Mouse (Mus musculus) Patski (cell line): Measurements from ENCODE around the gene Sgpp2. TPM values are rescaled to one million over a fixed set of nuclear protein-coding genes. Genes with fewer than 3 reads are reported as not detected.
A peak's percentile ranks its signal among the peaks of the same experiment; 100 is the strongest.

Experiments
- ATAC-seq: fragments of 100-300 bp; one replicate; pipeline ENCODE4 v1.8.0; 2021
- CTCF ChIA-PET: fragments of 350-600 bp; sonication (Branson Sonifier 250); formaldehyde crosslinking; loops from one replicate; lab custom pipeline; 2022; ENCODE audit warnings: inconsistent platforms; lab: Charles Lee
- POLR2A ChIA-PET: fragments of 350-600 bp; sonication (Branson Sonifier 250); formaldehyde crosslinking; loops from one replicate; lab custom pipeline; 2022; ENCODE audit warnings: antibody characterized with exemption, inconsistent platforms; lab: Charles Lee
- DNase-seq: peaks from one replicate; pipeline ENCODE4 v3.0.0-alpha.2; 2011; ENCODE audit warnings: low read depth, low spot score
- H3K27me3 ChIP-seq: fragments of 371-371 bp; one replicate; pipeline ENCODE4 v1.5.1; 2021
- CTCF ChIP-seq: fragments of 100-300 bp; IDR thresholded peaks from one replicate; pipeline ENCODE4 v1.5.1; 2021
- in situ Hi-C: fragments of 300-500 bp; cut with MboI; formaldehyde crosslinking; loops from 3 replicates; pipeline ENCODE4 v1.11.1; 2018; ENCODE audit warnings: low pct_unique_long_range_greater_than_20kb, mixed read lengths
- polyA plus RNA-seq: library from polyadenylated mRNA; unstranded; gene quantifications from one replicate; pipeline ENCODE4 v1.2.3, GENCODE M21; 2021

Sgpp2 gene
- polyA plus RNA-seq, 1 experiment from 2014 or later: 0.09 TPM

GRCm38 (mm10) chr1:78313961-78314360 is 3.8 kb downstream of the Sgpp2 start:
- no peak for TF ChIP-seq CTCF
- in situ Hi-C loops: no loop called here
- ChIA-PET CTCF (no interaction called here), POLR2A (no interaction called here)
- ATAC-seq: no peak
- DNase-seq: no peak
- peaks cover 6% of the 10 kb centered on the region for H3K27me3 ChIP-seq

DNA sequence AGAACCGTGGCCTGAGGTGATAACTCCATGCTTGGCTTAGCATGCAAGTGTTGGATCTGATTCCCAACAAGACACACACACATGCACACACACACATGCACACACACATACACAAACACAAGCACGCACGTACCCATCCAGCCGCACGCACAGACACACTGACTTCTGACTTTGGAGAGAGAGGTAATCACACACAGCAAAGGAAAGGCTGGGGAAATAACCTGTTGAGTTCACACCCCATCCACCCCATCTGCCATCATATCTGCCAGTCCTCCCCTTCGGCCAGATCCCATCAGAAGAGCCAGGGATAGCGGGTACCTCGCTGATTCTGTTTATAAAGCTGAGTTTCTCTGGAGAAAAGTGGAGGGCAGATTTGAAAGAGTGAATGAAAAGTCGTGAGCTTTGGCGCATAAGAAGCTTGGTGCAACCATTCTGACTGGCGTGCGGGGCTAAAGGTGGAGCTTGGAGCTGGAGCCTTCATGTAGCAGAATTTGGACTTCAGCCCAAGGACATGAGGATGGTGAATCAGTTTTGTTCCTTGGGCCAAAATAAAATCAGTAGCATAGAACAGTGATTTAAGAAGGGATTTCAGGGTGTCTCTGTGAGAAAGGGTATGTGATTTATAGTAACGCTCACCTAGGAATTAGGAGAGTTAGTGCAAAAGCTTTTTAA is 8.1 kb downstream of the Sgpp2 start:
- CTCF ChIA-PET: interaction anchor here (1.4 kb wide), 2 partner anchors 11 to 13 kb away, joined by 4 read pairs; no protein-coding TSS in a partner anchor
- no peak for ATAC-seq
- TF ChIP-seq CTCF: no peak
- in situ Hi-C loops: no loop called here
- POLR2A ChIA-PET: no interaction called here
- H3K27me3 ChIP-seq: peaks cover 2% of the 10 kb centered on the region
- peak; percentile 48 for DNase-seq

- CTCF ChIA-PET: no interaction called here
- no peak for DNase-seq
- no peak for ATAC-seq
- H3K27me3 ChIP-seq: peaks cover 7% of the 10 kb centered on the region
- in situ Hi-C loops: no loop called here
- no peak for TF ChIP-seq CTCF
- POLR2A ChIA-PET: no interaction called here
These were observed 10.1 kb downstream of the Sgpp2 start for GRCm38 (mm10) chr1:78320291-78320690.

DNA sequence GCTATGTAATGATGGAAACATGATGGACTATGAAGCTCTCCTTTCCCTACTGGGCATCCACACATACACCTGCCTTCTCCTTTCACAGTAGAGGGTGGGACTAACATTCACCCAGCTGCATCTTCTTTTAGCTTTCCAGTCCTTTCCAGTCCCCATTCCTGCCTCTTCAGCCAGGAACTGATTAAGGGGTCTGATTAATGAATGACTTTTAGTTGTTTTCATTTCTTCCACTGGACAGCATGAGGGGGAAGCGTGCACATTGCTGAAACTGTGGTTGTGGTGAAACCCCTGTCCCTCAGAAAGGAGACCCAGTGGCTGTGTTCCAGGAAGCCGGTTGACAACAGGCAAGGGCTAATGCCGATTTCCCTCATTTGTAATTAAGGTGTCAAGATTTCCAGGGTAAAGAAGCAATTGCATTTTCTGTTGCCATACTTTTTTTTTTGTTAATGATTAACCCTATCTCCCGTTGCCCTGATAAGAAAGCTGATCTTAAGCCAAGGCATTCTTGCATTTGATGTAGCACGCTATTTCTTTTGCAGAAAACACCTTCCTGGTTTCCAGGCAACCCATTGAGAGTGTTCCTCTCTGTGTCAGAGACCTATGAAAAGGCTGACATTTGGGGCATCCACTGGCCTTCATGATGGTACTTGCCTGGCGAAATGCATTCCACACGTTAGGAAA is 12.1 kb downstream of the Sgpp2 start:
- POLR2A ChIA-PET: no interaction called here
- in situ Hi-C loops: no loop called here
- TF ChIP-seq CTCF: no peak
- H3K27me3 ChIP-seq: peaks cover 7% of the 10 kb centered on the region
- CTCF ChIA-PET: no interaction called here
- ATAC-seq (no peak), DNase-seq (no peak)

DNA sequence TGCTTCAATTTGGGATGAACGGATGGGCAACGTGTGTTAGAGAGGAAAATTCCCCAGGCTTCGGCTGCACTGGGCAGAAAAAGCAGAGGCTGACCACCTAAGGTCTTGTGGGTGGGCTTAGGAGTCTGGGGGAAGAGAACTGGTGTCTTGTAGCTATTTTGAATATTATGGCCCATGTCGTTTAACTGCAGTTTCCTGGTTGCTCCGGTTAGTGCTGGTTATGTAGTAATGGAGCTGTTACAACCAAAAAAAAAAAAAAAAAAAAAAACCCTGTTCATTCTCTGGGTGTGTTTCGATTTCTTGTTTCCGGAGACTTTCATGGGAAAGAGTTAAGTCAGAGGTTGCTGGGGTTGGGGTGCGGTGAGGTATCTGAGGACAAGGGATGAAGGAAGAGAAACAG is 12.7 kb downstream of the Sgpp2 start:
- in situ Hi-C loops: no loop called here
- ChIA-PET CTCF (interaction anchor here (0.8 to 0.9 kb wide), 2 partner anchors 9 to 23 kb away, joined by 3 read pairs; no protein-coding TSS in a partner anchor), POLR2A (no interaction called here)
- no peak for TF ChIP-seq CTCF
- ATAC-seq: no peak
- DNase-seq: no peak
- peaks cover 7% of the 10 kb centered on the region for H3K27me3 ChIP-seq

DNA sequence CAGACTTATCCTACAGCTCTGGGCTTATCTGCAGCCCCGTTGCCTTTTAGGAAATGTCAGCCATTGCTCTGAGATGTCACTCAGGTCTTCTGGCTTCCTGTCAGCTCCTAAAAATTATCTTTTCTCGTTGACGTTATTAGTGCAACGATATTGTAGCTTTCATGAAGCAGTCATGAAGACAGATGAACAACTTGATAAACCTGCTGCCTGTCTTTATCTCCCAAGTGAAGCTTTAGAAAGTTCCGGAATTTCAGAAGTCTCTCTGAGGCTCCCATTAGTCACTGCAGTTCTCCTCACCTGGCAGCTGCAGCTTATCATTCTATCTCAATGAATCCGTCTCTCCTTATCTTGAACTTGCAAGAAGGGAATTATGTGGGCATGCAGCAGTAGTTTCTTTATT is 13.9 kb downstream of the Sgpp2 start:
- DNase-seq: no peak
- TF ChIP-seq CTCF: no peak
- H3K27me3 ChIP-seq: peaks cover 15% of the 10 kb centered on the region
- in situ Hi-C loops: no loop called here
- no peak for ATAC-seq
- ChIA-PET CTCF (no interaction called here), POLR2A (interaction anchor here (0.6 kb wide), 1 partner anchor 15 kb away, joined by 3 read pairs; no protein-coding TSS in a partner anchor)

DNA sequence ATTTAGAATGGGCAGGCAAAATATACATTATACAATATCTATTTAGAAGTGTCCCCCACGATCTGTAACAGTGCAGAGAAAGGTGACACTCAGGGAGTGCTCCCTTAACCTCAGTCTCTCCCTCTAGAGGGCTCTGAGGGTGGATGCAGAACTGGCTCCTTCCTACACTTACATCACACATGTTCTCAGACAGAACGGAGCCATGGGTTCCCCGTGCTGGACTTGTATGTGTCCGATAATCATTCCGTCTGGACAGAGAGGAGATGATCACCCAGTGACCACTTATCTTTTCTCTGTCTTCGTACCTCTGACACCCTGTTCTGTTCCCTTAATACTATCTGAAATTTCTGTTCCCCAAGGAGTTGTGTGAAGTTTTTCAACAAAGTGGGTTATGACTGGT is 15.7 kb downstream of the Sgpp2 start:
- DNase-seq (no peak), ATAC-seq (no peak)
- in situ Hi-C loops: no loop called here
- ChIA-PET POLR2A (no interaction called here), CTCF (interaction anchor here (0.9 kb wide), 1 partner anchor 89 kb away, joined by 3 read pairs; no protein-coding TSS in a partner anchor)
- H3K27me3 ChIP-seq: peaks cover 15% of the 10 kb centered on the region
- TF ChIP-seq CTCF: peak; percentile 25

DNA sequence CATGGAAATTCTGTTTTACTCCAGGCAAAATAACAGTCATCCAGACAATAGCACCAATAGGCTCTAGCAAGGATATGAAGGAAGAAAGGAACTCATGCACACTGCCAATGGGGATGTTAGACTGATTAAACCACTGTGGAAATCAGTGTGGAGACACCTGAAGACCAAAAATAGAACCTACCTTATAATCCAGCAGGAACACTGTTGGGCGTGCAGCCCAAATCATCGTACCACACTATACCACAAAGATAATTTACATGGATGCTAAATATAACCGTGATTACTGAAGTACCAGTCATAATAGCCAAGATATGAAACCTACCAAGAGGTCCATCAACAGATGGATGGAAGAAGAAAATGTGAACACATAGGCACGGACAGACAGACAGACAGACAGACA is 18.5 kb downstream of the Sgpp2 start:
- in situ Hi-C loops: no loop called here
- TF ChIP-seq CTCF: no peak

DNA sequence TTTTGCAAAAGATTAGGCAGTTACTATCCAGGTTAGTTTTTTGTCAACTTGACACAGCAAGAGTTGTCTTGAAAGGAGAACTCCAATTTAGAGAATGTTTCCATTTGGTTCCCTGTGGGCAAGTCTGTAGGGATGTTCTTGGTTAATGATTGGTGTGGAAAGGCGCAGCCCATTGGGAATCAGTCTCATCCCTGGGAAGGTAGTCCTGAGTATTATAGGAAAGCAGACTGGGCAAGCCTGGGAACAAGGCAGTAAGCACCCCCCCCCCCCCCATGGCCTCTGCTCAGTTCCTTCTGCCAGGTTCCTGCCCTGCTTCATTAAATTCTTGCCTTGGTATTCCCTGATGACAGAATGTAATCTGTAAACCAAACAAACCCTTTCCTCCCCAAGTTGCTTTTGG is 19.7 kb downstream of the Sgpp2 start:
- no peak for DNase-seq
- ChIA-PET CTCF (interaction anchor here (1.1 to 1.4 kb wide), 2 partner anchors 9 to 42 kb away, joined by 3 read pairs; no protein-coding TSS in a partner anchor), POLR2A (no interaction called here)
- no peak for ATAC-seq
- in situ Hi-C loops: no loop called here
- no peak for TF ChIP-seq CTCF
- peaks cover 14% of the 10 kb centered on the region for H3K27me3 ChIP-seq

More for the DNA sequence above, 18.5 kb downstream of the Sgpp2 start:
- H3K27me3 ChIP-seq: peaks cover 12% of the 10 kb centered on the region
- ChIA-PET POLR2A (no interaction called here), CTCF (no interaction called here)
- DNase-seq: no peak
- ATAC-seq: no peak

- ChIA-PET CTCF (interaction anchor here (1.1 to 1.4 kb wide), 3 partner anchors 8 to 41 kb away, joined by 3 to 4 read pairs (median 3); no protein-coding TSS in a partner anchor), POLR2A (no interaction called here)
- ATAC-seq: no peak
- H3K27me3 ChIP-seq: peaks cover 14% of the 10 kb centered on the region
- TF ChIP-seq CTCF: no peak
- in situ Hi-C loops: no loop called here
- DNase-seq: no peak
These were observed 20.5 kb downstream of the Sgpp2 start for GRCm38 (mm10) chr1:78330620-78331158.

GRCm38 (mm10) chr1:78337726-78338125 is 27.6 kb downstream of the Sgpp2 start:
- ChIA-PET POLR2A (no interaction called here), CTCF (interaction anchor here (1.3 to 1.4 kb wide), 2 partner anchors 21 to 23 kb away, joined by 3 read pairs; no protein-coding TSS in a partner anchor)
- TF ChIP-seq CTCF: no peak
- DNase-seq (no peak), ATAC-seq (no peak)
- peaks cover 6% of the 10 kb centered on the region for H3K27me3 ChIP-seq
- in situ Hi-C loops: no loop called here
